Mouse (Mus musculus): ENCODE results near the gene AY761184.
"Not testable (repeated sequence)": the region's sequence is repeated elsewhere in the genome, so short reads cannot be mapped to it uniquely, and the experiment has no call there.

Gene AY761184

DNA sequence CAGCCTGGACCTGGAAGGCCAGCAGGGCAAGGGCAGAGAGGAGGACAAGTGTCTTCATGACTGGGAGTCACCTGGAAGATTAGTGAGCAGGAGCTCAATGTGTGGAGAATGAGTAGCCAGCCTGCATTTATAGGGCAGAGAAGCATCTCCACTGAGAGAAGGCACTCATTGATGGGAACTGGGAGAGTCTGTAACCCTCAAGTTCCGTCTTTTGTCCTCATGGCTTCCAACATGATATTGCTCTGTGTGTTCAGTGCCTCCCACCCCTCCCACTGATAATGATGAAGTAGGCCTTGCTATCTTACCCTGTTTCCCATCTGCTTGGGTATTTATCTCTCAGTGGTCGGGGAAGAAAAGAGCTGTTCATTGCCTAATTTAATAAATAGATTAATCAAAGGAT lies at the start of gene AY761184:
AY761184 (minus strand) TSS at position 101 of the 400 bp plus-strand sequence.
- DNase-seq (ENCODE audit: low spot score) = not testable (repeated sequence)

DNA sequence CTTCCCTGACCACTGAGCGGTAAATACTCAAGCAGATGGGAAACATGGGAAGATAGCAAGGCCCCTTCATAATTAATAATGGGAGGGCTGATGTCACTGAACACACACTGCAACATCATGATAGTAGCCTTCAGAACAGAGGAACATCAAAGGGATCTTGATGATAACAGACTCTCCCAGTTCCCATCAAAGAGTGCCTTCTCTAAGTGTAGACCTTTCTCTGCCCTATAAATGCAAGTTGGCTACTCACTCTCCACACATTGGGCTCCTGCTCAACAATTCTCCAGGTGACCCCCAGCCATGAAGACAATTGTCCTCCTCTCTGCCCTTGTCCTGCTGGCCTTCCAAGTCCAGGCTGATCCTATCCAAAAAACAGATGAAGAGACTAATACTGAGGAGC lies 37.9 kb downstream of the AY761184 start, which contains the start of gene Defa34:
Defa34 (plus strand) TSS at position 301 of the 400 bp plus-strand sequence.
- DNase-seq (ENCODE audit: low spot score) = not testable (repeated sequence)

DNA sequence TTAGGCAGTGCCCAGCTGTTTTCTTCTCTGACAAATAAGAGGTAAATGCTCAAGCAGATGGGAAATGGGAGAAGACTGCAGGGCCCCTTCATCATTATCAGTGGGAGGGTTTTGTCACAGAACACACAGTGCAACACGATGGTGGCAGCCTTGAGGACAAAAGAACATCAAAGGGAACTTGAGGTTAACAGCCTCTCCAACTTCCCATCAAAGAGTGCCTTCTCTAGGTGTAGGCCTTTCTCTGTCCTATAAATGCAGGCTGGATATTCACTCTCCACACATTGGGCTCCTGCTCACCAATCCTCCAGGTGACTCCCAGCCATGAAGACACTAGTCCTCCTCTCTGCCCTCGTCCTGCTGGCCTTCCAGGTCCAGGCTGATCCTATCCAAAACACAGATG lies 48.0 kb downstream of the AY761184 start, which contains the start of gene Defa17:
Defa17 (plus strand) TSS at position 301 of the 400 bp plus-strand sequence.
- DNase-seq (ENCODE audit: low spot score) = not testable (repeated sequence)
